Mouse (Mus musculus) urinary bladder, adult 2 months (tissue): Measurements from ENCODE around the gene Gm10142. TPM values are rescaled to one million over a fixed set of nuclear protein-coding genes. Genes with fewer than 3 reads are reported as not detected.
"Not testable (repeated sequence)": the region's sequence is repeated elsewhere in the genome, so short reads cannot be mapped to it uniquely, and the experiment has no call there.

Source experiments
- DNase-seq: peaks from one replicate; pipeline ENCODE4 v3.0.0; 2022; ENCODE audit warnings: low spot score
- polyA plus RNA-seq: library from polyadenylated mRNA; depleted of rRNA; stranded (reverse); fragments of >200 nt; gene quantifications from 2 replicates; pipeline ENCODE4 v1.2.3, GENCODE M21; 2012; rRNA removed

The Gm10142 gene
- not detected in 2 replicates for polyA plus RNA-seq

DNA sequence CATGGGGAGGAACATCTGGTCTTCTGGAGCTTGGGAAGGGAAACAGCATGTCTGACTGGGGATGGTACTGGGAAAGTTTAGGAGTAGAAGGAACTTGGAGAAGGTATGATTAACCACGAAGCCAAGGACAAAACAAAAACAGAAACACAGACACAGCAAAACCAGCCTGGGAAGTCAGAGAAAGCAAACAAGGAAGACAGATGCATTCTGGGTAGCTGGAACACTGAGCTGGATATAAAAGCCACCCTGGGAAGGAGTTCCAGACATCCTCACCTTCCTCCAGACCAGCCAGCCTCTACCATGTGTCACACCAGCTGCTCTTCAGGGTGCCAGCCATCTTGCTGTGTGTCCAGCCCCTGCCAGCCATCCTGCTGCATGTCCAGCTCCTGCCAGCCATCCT is at the start of gene Gm10142:
TSS of gene Gm10142 (plus strand) at position 301 of the 400 bp plus-strand sequence.
- DNase-seq = no peak

DNA sequence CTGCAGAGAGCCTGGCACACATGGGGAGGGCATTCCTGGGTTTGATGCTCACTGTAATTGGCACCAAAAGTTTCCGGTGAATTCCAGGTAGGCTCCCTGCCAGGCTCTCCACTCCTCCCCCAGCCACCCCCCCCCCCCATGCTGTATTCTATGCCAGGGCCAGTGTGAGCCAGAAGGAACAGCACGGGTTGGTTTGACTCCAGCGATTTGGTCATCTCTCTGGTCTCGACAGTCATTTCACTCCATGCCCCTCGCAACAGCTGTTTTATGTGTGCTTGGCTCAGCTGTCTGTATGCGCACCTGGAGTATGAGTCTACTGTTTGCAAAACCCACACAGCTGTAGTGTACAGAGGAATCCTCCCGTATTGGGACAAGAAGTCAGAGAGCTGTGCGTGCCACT is 49.3 kb upstream of the Gm10142 start:
- no peak for DNase-seq

DNA sequence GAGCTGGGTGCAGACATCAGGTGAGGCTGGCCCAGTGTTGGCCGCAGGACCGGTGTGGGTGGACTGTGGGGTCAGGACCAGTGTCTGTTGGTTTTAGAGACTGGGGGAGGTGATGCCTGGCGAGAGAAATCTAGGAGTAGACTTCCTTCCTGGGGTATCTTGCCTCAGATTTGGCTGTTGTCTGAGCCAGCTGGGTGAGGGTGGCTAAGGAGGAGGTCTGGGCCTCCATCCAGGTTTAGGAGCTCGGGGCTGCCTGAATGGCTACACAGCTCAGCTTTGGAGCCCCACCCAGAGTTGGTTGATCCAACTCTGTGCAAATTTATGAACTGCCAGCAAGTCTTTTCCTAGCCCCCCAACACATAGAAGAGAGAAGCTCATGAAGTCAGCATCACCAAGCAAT is 48.2 kb upstream of the Gm10142 start:
- DNase-seq = no peak

DNA sequence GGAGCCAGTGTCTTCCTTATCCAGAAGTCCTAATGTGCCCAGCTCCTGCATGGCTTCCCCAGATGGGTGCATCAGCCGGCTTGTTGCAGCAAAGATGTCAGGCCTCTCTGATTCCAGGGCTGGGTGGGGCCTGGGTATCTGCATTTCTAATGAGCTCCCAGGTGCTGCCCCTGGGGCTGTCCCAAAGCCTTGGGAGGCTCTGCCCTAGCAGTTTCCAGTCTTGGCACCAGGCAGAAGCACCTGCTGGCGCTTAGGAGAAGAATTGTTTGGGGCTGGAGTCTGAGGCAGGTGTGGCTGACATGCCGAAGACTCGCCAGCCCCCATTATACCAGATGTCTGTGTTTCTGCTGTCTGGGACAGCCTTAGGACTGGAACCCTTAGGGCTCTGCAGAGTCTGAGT is 44.9 kb upstream of the Gm10142 start:
- no peak for DNase-seq

DNA sequence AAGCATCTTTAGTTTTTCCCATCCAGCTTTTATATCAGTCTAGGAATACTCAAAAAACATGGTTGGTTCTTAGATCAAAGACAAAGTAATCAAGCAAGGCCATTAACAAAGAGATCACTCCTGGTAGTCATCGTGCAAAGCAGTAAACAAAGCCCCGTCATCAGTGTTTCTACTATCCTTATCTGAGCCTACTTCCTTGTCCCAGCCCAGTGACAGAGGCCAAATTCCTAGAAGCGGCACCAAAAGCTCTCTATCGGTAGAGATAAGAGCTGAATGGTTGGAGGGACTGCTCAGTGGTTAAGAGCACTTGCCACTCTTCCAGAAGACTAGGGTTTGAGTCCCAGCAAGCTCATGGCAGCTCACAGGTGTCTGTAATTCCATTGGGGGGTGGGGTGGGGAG is 44.1 kb upstream of the Gm10142 start:
- no peak for DNase-seq

DNA sequence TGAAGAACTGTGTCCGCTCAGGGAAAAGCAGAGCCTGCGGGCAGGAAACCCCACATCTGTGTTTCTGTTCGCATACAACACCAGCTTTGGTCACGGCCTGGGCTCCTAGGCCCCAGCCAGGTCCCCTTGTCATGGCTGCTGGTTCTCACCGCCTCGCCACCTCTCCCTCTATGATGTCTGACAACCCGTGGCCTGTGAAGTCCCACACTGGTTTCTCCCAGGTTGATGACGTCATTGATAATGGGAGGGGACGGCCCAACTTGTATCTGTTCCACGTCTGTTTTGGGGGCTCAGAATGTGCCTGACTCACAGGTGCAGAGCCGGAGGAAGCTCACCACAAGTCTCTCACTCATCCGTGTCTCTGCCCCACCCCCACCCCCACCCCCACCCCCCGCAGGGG is 41.8 kb upstream of the Gm10142 start:
- no peak for DNase-seq

DNA sequence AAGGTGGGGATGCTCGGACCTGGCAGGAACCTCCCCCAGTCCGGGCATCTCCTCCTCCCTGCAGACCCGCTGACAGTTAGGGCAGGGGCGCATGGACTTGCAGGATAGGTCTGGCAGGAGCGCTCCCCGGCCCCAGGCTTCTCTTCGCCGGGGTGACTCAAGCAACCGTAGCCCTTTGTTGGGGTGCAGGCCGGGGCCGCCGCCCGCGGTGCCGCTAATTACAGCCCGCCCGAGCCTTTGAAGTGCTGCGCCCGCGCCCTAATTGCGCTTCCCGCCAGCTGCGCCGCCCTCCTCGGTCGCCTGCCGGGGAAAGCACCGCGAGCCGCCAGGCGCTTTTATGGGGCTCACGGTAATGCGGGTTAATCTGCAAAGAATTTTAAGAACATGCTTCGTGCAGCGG is 38.0 kb upstream of the Gm10142 start:
- no peak for DNase-seq

DNA sequence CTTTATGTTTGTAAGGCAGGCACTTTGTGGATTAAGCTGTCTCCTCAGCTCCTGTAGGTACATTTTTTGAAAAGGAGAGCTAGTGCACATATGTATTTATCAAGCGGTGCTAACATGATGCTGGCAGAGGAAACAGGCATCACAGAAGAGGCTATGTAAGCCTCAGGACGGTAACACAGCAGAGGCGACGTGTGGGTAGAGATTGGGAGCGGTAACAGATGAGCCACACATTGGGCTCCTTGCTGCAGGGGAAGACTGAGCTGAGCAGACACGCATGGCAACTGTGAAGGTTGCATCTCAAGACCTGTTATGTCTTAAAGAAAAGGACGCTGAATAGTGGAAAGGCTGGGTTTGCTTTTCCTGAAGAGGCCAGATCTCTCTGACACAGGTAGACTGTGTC is 32.6 kb upstream of the Gm10142 start:
- no peak for DNase-seq

DNA sequence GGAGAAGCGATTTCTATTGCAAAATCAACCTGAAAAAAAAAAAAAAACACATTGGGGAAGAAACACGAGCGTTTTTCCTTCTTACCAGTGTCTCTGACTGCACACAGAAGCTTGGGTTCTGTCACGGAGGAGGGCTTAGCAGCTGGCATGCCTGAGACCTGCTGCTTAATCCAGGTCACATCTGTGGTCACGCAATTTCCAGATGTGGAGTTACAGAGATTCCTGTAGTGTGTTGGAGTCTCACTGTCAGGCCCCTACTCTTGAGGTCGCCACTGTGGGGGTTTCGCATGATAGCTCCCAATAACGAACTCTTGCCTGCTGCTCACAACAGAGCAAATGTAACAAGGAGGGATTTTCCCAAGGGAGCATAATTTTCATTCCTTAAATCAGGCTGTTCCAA is 31.4 kb upstream of the Gm10142 start:
- DNase-seq = no peak

DNA sequence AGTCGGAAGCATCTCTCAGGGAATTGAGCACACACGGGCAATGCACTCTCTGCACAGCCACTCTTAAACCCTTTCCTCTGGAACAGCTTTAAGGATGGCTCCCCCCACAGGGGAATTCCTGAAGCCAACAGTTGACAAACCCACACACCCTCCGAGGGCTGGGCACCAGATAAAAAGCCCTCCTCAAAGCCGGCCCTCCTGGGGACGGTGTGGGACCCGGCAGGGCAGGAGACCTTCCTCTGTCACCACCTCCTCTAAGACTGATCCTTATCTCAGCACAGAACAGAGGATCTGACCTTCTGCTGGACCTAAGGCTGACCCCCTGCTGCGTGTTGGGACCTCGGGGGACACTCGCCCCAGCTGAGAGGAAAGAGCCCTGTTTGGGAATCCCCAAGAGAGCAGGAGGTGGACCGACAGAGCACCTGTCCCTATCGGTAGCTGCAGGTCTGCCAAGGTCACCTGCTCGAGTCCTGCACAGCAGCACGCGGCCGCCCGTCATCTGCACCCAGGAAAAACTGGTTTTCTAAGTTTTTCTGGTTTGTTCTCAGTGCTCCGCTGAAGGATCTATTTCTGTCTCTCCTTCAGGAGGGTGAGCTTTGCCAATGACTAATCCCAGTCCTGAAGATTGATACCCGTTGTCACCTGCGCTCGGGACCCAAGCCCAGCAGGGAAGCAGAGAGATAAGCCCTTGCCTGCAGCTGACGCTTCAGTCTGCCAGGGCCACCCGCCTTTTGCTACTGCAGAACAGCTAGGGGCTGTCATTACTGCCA is 29.5 kb upstream of the Gm10142 start, which contains the start of gene Tspear:
TSS of gene Tspear (plus strand) at position 675 of the 770 bp plus-strand sequence.
- DNase-seq = peak; percentile 42

DNA sequence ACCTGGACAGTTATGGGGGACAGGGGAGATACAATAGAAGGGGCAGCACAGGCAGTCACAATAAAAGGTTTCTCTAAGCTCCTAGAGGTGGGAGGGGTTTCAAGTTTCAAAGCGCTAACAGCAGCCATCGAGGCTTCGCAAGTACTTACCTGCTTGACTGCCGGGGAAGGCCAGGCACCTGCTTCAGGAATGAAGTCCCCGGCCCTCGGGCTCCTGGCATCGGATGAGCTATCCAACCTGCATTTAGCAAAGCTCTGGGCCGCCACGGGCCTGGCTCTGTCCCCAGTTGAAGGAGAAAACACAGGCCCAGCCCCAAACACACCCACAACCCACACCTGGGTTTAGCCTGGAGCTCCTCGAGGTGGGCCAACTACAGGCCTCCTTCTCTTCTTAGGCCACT is 28.6 kb upstream of the Gm10142 start:
- no peak for DNase-seq

DNA sequence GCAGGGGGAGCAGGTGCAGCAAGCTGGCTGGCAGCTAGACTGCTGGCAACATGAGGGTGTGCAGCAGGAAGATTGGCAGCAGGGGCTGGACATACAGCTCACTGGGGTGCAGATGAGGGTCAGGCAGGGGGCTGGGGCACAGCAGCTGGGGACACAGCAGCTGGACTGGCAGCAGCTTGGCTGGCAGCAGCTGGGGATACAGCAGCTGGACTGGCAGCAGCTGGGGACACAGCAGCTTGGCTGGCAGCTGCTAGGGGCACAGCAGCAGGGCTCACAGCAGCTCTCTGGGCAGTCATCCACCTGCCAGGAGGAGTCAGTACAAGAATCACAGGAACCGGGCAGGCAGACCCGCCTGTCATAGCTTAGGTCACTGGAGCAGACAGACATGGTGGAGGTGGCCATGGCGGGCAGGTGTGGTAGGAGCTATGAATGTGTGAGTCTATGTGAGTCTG is 25.2 kb upstream of the Gm10142 start, which contains the start of gene Gm19402:
TSS of gene Gm19402 (minus strand) at position 402 of the 452 bp plus-strand sequence.
- not testable (repeated sequence) for DNase-seq

DNA sequence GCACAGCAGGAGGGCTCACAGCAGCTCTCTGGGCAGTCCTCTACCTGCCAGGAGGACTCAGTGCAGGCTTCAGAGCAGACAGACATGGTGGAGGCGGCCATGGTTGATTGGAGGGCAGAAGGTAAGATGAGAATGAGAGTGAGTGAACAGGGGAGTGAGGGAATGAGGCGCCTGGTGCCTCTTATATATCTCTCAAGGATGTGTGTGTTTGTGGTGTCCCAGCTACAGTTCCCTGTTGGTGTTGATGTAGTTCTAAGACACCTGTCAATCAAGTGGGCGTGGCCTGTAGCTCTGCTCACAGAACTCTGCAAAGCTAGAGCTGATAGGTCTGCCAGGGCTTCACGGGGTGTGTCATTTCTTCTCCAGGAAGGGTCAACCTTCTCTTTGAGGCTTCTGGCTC is 18.5 kb upstream of the Gm10142 start, which contains the start of gene Gm9508:
TSS of gene Gm9508 (minus strand) at position 101 of the 400 bp plus-strand sequence.
- DNase-seq = no peak

DNA sequence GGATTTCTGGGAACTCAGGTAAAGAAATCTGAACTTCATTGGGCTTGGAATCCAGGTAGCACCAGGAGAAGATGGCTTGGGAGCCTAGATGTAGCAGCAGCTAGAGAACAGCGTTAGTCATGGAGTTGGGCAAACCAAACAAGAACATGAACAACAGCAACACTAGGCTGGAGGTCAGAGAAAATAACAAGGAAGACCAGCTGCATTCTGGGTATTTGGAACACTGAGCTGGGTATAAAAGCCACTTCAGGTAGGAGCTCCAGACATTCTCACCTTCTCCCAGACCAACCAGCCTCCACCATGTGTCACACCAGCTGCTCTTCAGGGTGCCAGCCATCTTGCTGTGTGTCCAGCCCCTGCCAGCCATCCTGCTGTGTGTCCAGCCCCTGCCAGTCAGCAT is 9.3 kb upstream of the Gm10142 start, which contains the start of gene Gm10272:
TSS of gene Gm10272 (plus strand) at position 301 of the 400 bp plus-strand sequence.
- DNase-seq = no peak

DNA sequence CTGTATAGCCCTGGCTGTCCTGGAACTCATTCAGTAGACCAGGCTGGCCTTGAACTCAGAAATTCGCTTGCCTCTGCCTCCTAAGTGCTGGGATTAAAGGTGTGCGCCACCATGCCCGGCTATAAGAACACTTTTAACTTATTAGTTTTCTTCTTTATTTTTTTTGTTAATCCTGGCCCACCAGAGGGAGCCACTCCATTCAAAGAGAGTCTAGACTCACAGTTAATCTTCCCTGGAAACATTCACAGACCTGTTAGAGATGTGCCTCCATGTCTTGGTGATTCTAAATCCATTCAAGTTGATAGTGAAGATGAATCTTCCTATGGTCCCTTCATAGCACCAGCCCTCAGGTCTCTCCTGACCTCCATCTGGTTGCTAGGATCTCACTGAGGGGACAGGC is 5.8 kb upstream of the Gm10142 start:
- no peak for DNase-seq

DNA sequence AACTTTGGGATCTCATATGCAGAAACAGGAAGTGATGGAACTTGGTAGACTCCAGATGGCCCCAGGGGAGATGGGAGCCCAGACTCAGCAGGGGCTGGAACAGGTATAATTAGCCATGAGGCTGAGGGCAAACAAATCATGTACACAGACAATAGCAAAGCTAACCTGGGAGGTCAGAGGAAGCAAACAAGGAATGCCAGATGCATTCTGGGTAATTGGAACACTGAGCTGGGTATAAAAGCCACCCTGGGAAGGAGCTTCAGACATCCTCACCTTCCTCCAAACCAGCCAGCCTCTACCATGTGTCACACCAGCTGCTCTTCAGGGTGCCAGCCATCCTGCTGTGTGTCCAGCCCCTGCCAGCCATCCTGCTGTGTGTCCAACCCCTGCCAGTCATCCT is 4.5 kb upstream of the Gm10142 start, which contains the start of gene Gm10024:
TSS of gene Gm10024 (plus strand) at position 301 of the 400 bp plus-strand sequence.
- DNase-seq = not testable (repeated sequence)

DNA sequence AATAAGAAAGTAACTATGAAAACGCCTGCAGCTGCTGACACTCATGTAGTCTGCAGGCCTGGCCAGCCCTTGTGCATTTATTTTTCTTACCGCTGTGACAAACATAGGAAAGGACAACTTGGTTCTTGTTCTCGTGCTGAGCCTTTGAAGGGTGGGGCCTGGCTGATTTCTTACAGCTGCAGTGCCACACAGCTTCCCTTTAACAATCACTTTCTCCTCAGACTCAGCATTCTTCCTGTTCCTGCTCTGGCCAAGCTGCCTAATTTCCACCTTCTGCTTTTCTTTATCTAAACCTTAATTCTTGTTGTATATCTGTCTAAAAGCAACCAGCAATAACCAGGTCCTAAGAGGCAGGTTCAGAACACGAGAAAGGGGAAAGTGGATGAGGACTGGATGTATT is 1.9 kb upstream of the Gm10142 start:
- DNase-seq = no peak

DNA sequence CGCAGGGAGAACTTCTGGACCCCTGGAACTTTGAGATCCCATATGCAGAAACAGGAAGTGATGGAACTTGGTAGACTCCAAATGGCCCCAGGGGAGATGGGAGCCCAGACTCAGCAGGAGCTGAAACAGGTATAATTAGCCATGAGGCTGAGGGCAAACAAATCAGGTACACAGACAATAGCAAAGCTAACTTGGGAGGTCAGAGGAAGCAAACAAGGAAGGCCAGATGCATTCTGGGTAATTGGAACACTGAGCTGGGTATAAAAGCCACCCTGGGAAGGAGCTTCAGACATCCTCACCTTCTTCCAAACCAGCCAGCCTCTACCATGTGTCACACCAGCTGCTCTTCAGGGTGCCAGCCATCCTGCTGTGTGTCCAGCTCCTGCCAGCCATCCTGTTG is 4.7 kb downstream of the Gm10142 start, which contains the start of gene Krtap12-1:
TSS of gene Krtap12-1 (plus strand) at position 301 of the 400 bp plus-strand sequence.
- not testable (repeated sequence) for DNase-seq

DNA sequence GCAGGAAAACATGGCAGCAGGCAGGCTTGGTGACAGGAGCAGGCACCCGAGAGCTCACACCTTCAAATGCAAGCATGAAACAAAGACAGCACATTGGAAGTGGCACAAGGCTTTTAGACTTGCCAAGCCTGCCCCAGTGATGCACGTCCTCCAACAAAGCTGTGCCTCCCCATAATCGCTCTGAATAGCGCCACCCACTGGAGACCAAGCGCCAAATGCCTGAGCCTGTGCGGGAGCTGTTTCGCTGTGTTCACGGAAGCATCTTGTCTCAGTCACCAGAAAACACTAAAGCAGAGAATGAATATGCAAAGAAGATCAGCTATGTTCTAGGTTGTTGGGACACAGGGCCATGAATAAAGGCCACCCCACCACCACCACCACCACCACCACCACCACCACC is 9.2 kb downstream of the Gm10142 start:
- no peak for DNase-seq

DNA sequence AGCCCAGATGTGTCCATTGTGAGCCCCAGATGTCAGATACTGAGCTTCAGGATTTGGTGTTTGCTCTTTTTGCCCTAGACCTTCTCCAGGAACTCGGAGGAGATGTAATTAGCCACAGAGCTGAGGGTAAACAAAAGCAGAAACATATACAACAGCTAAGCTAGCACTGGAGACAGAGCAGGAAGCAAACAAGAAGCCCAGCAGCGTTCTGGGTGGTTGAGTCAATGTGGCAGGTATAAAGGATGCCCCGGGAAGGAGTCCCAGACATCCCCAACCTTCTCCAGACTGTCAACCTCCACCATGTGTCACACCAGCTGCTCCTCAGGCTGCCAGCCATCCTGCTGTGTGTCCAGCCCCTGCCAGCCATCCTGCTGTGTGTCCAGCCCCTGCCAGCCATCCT is 10.6 kb downstream of the Gm10142 start, which contains the start of gene Gm10100:
TSS of gene Gm10100 (plus strand) at position 301 of the 400 bp plus-strand sequence.
- DNase-seq = no peak

DNA sequence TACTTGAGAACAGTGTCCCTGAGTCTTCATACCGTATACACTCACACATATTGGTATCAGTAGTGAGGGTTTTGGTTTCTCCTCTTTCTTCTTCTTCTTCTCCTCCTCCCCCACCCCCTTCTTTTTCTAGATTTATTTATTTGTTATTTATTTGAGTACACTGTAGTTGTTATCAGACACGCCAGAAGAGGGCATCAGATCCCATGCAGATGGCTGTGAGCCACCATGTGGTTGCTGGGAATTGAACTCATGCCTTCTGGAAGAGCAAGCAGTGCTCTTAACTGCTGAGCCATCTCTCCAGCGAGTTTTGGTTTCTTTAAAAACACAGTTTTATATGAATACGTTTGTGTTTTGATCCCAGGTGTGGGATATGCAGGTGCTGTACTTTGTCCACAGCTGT is 12.7 kb downstream of the Gm10142 start:
- no peak for DNase-seq

DNA sequence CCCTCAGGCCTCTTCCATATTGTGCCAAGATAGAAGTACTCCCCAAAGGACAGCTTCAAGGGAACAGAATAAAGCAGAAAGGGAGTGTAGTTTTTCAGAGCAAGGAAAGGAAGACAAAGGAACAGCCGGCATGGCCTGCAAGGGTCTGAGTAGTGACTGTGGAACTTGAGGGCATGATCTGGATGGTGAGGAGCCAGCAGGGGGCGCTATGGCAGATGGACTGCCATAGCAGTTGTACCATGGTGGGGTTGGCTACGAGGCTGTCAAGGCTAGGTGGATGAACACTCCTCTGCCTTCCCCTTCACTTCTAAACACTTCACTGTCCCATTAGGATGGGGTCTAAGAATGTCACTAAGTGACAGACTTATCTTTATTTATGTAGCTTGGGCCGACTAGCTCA is 13.6 kb downstream of the Gm10142 start:
- DNase-seq = no peak

DNA sequence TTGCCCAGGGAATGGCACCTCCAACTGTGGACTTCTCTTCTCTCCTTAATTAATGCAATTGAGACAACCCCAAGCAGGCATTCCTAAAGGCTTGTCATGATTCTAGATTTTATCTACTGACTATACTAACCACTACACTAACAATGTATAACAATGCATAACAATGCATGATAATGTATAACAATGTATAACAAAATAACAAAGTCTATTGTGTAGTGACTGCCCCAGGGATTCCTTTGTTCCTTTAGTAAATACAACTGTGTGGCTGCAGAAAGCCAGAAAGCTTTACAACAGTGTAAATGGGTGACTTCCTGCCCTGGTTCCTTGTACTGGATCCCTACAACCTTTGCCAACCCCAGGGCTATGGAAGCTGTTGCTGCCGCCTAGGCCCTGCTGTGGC is 20.3 kb downstream of the Gm10142 start:
- DNase-seq = no peak
